In the genomic region with DNA sequence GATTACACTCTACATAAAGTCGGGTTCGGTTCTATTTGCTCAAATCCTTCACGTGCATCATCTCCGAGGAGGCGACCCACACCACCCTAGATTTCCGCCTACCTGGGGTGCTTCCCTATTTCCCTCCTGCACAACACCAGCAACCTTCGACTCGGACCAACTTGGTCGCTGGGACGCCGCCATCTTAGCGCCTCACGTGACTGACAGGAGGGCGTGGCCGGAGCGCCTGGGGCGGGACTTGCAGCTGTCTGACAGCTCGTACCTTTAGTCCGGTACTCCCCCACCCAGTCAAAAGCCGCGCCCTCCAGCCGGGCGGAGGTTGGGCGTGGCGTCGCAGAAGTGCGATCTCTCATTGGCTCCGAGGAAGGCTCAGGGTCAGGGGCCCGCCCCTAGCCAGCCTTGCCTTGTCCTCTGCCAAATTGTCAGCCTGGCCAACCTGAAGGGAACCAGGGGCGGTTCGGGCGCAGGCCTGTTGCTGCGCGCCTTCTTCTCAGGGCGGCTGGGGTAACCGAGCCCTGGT, we compare ENCODE assay signal across 8 mouse cellular contexts. TPM values are rescaled to one million over a fixed set of nuclear protein-coding genes. Genes with fewer than 3 reads are reported as not detected.
DNase-seq lines count a peak whose midpoint lies in the region; ATAC-seq lines count a peak whose summit lies in the region.

A gene (minus strand): TSS at position 209 of the 520 bp plus-strand sequence.

- no peaks in the 10 kb centered on the region for H3K9me3 ChIP-seq in hindbrain, embryonic 16.5 days (ENCODE audit: control insufficient read depth, low read length)

- peak within 1 kb of the TSS; percentile 78 for H3K9ac ChIP-seq in hindbrain, embryonic 16.5 days (ENCODE audit: low read depth, low read length)

- peak; percentile 93 for DNase-seq in WW6 (ENCODE audit: low read depth, low spot score)
- peak; percentile 93 to 97 for DNase-seq in cerebellum, postnatal 4 days (ENCODE audit: low spot score in 2 of 2)
- DNase-seq in gastrocnemius, adult 18-20 months (ENCODE audit: low spot score), result peak; percentile 99
- peak; percentile 98 to 100 for DNase-seq in left cerebral cortex, adult 18-20 months (ENCODE audit: low spot score in 2 of 2)
- peak; percentile 100 for DNase-seq in right cerebral cortex, adult 18-20 months
- DNase-seq in urinary bladder, postnatal 10 days (ENCODE audit: low spot score), result peak; percentile 95

- under 1% methylated on average over 31 of the region's 36 CpGs for WGBS in hindbrain, embryonic 16.5 days
- under 1% methylated on average over 34 of the region's 36 CpGs for WGBS in macrophage (ENCODE audit: missing documents)

- H3K27me3 ChIP-seq in hindbrain, embryonic 16.5 days (replicated peaks; ENCODE audit: control insufficient read depth, insufficient read depth, low read length), result no peaks in the 10 kb centered on the region

- H3K36me3 ChIP-seq in hindbrain, embryonic 16.5 days (ENCODE audit: control insufficient read depth, insufficient read depth, low read length), result no peaks in the 10 kb centered on the region
- H3K36me3 ChIP-seq in macrophage (ENCODE audit: inconsistent target), result peaks cover 3% of the 10 kb centered on the region; the same call in 1 of the 2 replicates

- peak; percentile 100 for ATAC-seq in hindbrain, embryonic 16.5 days

- H3K79me2 ChIP-seq in macrophage (ENCODE audit: inconsistent target), result peaks cover 42% of the 10 kb centered on the region

- H3K4me2 ChIP-seq in hindbrain, embryonic 16.5 days (ENCODE audit: low read length), result peak within 1 kb of the TSS; percentile 82

- peak within 1 kb of the TSS; percentile 92 for H3K27ac ChIP-seq in hindbrain, embryonic 16.5 days (ENCODE audit: low read depth, low read length)
- H3K27ac ChIP-seq in macrophage, result peak within 1 kb of the TSS; percentile 89

- H3K4me3 ChIP-seq in hindbrain, embryonic 16.5 days (ENCODE audit: low read length), result peak within 1 kb of the TSS; percentile 59
- peak within 1 kb of the TSS; percentile 89 for H3K4me3 ChIP-seq in macrophage (ENCODE audit: inconsistent target)

- peaks cover 7% of the 10 kb centered on the region for H3K4me1 ChIP-seq in hindbrain, embryonic 16.5 days (ENCODE audit: control insufficient read depth, insufficient read depth, low read depth, low read length)

RNA-seq across cellular contexts. Expression of the gene that starts here (rescaled TPM):
- 10 to 100 TPM; 19.6 to 19.8 TPM for total RNA-seq in gastrocnemius, adult 18-20 months (2021)
- 48.0 and 48.1 TPM in 2 replicates for polyA plus RNA-seq in hindbrain, embryonic 16.5 days (2015; fragmentation: Nextera tagmentation; extraction: Ambion mirVana)
- total RNA-seq in left cerebral cortex, adult 18-20 months (2021), result 10 to 100 TPM; 28.9 to 29.4 TPM
- 10 to 100 TPM in 13 of 26 experiments, 1 to 10 TPM in 13; 1.7 to 51.6 (median 10.3) TPM for total RNA-seq in macrophage (2018; cell fraction: chromatin; rRNA removed)
- 10 to 100 TPM in 25 of 26 experiments, 1 to 10 TPM in 1; 9.5 to 38.5 (median 30.1) TPM for total RNA-seq in macrophage (2018; cell fraction: cytosol; rRNA removed)
- total RNA-seq in macrophage (2018; cell fraction: nucleus; rRNA removed), result 10 to 100 TPM in 13 of 26 experiments, 1 to 10 TPM in 13; 4.0 to 55.6 (median 9.8) TPM
- polyA plus RNA-seq in macrophage (2018), result 33.9 to 61.1 TPM (median 48.0 TPM) in 3 replicates

Comparison
In these comparisons a context has a peak if more than half of its experiments do, and no peak if none do; other contexts are left out.
1. Peak in every context shown above with its lines: DNase-seq, ATAC-seq, H3K4me3 ChIP-seq and H3K27ac ChIP-seq.